Mouse (Mus musculus) layer of hippocampus, postnatal 25 days (tissue): ENCODE results near the gene Arnt2. TPM values are rescaled to one million over a fixed set of nuclear protein-coding genes. Genes with fewer than 3 reads are reported as not detected.

Experiments
- DNase-seq, 2 experiments: peaks; one replicate each; pipeline ENCODE4 v3.0.0; 2022; ENCODE audit warnings: mixed read lengths in 2 of 2, low spot score in 1 of 2; ENCODE audit errors: extremely low spot score in 1 of 2
- total RNA-seq, 2 experiments: library from RNA; stranded (reverse); gene quantifications; 2 replicates each; pipeline ENCODE4 v1.2.3; 2021

Arnt2 gene
- total RNA-seq, 2 experiments from 2014 or later: 157 to 163 TPM

DNA sequence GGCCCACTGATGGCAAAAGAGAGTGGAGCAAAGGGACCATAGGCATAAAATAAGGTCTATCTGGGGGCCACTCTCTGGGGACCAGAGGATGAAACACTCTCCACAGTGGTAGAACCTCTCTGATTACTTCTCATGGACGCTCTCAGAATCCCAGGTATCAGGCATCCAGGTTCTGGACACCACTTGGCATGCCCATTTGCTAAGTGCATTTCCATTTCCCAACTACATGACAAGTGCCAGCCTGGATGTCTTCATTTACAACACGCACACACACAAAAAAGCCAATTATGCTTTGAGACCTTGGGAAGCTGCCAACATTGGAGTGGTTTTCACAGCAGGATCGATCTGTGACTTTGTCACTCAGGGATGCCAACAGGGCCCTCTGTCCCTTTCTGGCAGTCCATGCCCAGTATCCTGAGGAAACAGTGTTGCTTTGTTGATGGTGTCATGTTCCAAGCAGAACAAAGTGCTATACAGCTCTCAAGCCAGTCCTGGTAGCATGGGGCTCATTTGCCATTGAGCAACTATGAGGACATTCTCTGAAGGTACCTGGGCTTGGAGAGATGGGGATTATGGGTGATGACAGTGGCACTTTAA, 102.5 kb downstream of the Arnt2 start:
- no peak for DNase-seq

DNA sequence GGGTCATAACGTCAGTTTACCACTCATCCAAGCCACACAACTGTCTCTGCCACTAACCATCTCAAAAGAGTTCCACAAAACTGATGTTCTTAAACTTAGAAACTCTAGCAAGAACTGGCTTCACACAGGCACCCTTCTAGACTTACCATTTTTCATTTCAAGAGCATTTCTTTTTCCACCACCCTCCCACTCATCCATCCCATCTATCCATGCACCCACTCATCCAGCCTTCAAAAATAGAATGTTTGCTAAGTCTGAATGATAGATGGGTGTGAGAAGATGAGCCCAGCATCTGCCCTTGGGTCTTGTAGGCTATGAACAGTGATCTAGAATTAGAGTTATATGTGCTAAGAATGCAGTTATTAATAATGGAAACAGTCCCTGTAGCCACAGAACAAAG, 109.7 kb downstream of the Arnt2 start:
- no peak for DNase-seq

DNA sequence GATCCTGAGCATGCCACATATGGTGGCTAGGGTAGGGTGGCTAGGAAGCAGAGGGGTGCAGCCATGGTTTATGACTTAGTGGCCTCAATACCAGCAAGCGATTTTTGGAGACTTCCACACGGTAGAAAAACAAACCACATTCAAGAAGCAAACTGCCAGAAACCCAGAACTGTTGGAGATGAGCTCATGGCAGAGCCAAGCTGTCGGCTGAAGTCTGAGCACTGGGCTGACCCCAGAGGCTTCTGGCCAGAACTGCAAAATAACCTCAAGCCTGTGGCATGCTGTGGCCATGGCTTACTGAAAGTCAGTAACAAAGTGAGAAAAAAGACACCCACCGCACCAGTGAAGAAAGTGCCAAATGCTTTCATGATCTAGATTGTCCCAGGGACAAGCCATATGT, 110.4 kb downstream of the Arnt2 start:
- DNase-seq: no peak

DNA sequence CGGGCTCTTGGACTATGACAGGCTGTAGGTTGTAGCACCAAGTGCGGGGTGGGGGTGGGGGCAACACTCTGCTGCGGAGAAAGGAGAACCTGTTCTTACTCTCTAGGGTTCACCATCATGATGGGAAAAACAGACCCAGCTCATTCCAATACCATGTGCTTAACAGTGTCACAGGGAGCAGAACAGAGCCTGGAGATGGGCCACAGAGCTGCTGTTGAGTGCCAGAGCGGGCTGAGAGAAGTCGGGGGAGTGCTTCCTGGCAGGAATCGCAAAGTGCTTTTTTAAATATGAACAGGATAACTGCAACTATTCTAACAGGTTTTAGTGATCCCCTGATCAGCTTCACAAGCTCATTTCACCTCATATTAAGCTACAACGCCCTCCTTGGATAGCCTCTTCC, 116.9 kb downstream of the Arnt2 start:
- DNase-seq: no peak

DNA sequence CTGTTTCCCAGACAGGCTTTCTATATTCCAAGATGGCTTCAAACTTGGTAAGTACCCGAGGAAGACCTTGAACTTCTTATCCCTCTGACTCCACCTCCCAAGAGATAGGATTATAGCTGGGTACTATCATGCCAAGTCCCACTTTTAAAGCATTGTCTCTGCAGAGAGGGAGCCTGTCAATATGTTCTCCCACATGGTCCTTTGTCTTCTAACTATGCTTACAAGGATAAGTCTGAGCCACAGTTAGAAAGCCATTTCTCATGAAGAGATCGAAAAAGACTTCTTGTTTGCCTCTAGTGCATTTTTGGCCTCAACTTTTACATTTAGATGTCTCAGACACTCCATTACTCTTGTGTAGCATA, 122.8 kb downstream of the Arnt2 start:
- DNase-seq: no peak

DNA sequence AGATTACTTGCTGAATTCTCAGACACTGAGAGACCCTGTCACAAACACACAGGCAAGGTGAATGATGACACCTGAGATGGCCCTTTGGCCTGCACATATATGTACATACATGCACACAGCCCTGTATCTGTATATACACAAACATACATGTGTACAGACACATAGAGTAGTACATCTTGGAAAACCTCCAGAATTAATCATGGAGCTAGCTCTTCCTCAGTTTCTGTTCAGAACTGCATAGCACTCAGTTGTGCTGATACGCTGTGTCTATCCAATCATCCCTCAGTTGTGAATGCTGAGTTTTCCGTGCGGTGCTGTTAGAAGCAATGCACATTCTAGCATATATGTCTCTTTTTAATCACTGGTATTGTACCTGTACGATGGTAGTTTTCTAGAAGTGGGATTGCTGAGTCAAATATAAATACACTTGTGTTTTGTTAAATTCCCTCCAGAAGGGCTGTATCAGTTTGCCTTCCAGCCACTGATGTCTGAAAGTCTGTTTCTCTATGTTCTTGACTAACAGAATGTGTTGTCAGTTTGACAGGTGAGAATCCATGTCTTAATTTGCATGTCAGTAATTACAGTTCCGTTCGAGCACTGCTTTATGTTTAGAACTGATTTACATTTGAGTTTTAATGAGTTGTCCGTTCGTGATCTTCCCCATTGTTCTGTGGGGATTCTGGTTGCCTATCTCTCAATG, 123.3 kb downstream of the Arnt2 start:
- DNase-seq: no peak

DNA sequence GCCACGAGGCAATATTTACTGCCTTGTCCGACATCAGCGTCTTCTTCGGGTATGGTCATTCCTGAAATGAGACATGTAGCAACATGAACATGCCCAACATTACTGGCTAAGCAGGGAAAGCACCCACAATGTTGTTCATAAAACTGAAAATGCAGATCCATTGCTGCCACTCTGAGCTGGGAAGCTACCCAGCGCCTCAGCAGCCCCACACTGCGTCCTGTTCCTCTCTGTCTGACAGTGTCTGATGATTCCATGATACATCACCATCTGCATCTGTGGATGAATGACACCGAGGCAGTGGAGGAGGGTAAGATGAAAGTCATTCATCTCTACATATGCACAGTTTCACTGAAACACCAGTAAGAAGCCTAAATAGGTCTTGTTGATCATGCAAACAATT, 124.2 kb downstream of the Arnt2 start:
- peak in 1 of 2 experiments; percentile 20 for DNase-seq

DNA sequence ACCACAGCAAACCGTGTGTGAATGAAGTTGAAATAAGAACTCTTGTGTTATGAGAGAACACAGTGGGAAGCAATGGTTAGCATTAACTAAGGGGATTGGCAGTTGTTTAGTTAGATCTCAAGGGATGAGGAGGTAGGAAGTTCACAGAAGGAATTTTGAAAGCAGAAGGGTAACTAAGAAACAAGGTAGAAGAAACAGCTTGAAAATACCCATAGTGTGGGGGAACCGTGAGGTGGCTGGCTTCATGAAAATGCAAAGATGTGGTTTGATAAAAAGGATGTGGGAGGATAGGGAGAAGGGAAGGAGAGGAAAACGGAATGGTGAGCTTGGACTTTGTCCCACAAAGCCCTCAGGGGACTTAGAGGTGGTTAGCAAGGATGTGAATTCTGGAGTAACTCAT, 125.0 kb downstream of the Arnt2 start:
- DNase-seq: no peak

DNA sequence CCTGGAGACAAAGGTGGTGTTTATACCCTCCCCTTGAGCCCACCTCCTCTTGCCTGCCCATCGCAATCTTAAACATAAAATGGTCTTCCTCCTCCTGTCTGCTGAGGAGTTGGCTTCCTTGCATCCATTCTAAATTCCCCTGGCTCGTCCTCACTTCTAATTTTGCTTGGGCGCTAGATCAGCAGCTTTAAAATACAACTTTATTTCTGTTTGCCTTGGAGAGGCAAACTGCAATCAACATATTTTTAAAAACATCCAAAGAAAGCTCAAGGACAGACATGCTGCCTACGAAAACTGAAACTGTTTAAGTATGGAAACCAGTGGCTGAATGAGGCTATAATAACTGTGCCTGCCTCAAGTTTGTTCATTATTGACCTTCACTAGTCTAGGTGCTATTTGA, 127.7 kb downstream of the Arnt2 start:
- no peak for DNase-seq

DNA sequence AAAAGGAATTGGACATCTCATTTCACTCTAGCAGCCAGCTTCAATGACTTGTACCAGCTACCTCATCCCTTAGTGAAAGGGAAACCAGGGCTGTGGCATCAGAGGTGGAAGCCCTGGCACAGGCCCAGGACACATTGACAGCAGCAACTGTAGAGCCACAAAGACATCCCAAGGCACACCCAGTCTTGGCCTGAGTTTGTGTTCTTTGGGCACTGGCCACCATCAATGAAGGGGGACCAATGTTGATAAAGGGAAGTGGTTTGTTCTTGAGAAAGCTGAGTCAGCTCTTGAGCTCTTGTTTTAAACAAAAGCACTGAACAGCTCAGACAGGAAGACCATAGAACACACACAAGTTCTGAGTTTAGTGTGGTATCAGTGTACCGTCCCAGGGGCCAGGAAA, 130.7 kb downstream of the Arnt2 start:
- no peak for DNase-seq

DNA sequence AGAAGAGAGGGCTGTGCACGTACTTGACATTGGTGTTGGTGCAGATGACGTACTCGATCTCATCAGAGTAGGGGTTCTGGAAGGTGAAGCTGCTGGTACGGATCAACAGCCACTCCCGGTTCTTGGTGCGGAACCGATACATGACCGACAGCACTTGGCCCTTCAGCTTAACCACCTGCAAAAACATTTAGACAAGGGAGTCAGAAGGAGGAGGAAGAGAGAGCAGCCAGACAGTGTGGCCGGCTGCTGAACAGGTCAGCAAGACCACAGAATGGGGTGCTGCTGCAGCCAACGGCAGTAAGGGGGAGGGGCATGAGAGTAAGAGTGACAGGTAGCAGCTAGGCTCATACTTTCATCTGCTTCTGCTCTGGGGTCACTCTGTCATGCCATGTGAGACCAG, 134.7 kb downstream of the Arnt2 start:
- DNase-seq: no peak

DNA sequence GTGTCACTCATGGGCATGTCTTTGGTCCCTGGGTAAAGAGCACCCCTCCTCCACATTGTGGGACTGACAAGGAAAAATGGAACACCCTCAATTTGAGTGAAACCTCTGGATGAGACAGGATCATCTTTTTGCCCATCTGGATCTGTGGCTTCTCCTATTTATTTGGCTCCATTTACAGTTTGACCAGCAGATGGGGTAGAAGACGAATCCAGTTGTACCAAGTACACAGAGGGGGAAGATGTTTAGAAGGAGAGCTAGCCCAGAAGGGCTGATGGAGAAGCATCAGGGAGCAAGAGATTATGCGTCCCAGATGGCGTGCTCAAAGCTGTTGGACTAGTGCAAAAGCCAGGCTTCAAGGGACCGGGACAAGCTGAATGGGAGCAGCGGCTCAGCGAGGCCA, 136.0 kb downstream of the Arnt2 start:
- DNase-seq: no peak

DNA sequence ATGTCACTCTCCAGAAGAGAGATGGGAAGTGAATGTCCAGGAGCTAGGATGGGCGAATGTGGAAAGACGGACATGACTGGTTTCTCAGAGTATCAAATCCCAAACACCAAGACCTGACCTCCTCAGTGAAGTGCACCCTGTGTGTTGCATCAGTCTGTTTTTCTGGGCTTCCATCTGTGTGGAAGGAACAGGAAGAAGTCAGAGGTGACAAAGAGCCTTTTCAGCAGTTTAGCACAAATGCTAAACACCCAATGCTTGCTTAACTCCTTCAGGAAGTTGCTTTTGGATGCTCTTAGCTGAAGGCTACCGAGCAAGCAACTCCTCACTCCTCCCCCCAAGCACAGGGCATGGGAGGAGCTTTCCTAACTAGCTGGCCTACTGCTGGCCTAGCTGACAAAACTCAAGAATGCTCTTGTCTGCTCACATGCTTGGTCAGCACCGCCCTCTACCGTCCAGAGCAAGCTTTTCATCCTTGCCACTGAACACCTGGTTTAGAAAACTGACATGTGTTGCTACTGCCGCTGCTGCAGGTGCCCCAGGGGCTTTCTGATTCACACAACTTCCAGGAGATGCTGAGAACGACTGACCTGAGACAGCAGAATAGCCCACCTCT, 137.7 kb downstream of the Arnt2 start:
- peak; percentile 54 to 69 for DNase-seq

DNA sequence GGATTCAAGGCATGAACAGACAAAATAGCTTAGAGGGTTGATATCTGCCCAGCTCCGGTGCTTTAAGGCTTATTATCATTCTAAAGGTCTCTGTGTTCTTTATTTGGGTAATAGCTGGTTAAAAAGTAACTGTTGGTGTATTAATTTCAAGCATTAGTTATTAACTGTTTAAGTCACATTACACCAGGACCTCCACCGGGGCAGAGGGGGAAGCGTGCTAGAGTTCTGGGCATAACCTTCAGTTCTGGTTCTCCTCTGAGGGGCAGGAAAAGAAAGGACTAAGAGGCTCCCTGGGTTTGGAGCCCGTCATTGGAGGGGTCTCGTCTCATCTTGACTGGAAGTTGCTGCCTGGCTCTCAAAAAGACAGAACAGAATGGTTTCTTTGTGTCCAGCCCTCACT, 138.5 kb downstream of the Arnt2 start:
- DNase-seq: no peak

DNA sequence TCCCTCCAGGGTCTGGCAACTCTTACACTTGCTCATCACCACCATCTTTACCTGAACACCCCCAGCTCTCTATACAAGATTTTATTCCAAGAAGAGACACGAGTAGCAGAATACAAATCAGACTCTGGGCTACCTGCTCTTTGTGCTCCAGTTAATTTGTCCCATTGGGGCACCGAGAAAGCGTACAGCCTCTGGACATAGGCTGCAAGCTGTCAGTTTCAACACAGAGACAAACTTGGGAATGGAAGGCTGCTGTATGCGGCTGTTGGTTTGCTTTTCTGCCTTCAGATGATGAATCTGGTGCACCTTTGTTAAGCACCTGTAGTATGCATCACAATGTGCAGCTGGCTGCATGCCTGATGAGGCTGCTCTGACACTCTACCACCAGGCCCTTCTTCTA, 146.5 kb downstream of the Arnt2 start:
- DNase-seq: no peak

DNA sequence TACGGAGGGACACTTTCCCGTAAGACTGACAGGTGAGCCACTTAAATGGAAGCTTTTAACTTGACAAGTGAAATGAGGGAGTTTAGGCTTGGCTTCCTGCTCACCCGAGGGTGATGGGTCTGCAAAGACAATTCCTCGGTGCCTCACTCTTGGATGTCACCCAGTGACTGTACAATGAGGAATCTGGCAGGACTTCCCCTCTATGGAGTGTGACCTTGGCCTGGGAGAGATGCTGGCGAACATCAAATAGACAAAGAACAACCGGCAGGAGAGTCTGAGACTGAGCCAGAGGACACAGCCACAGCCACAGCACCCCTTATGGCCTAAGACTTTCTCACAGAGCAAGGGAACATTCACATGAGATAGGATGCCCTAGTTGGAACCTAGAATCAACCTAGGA, 148.6 kb downstream of the Arnt2 start:
- DNase-seq: no peak

DNA sequence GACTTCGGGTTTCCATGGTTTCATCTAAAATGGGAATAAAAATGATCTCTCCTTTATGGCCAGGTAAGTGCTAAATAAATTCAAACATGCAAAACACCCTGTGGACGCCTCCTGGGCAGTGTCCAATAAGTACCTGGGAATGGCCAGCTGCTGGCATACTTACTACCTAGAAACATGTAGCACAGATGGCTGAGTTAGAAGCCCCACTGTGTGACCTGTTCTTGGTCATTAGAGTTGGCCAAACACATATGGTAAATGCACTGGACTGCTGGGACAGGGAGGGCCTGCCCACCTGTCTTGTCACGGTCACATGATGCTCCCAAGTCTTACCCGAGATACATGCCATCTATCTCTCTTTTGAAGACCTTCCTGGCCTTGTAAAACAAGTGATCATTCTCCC, 149.6 kb downstream of the Arnt2 start:
- no peak for DNase-seq

DNA sequence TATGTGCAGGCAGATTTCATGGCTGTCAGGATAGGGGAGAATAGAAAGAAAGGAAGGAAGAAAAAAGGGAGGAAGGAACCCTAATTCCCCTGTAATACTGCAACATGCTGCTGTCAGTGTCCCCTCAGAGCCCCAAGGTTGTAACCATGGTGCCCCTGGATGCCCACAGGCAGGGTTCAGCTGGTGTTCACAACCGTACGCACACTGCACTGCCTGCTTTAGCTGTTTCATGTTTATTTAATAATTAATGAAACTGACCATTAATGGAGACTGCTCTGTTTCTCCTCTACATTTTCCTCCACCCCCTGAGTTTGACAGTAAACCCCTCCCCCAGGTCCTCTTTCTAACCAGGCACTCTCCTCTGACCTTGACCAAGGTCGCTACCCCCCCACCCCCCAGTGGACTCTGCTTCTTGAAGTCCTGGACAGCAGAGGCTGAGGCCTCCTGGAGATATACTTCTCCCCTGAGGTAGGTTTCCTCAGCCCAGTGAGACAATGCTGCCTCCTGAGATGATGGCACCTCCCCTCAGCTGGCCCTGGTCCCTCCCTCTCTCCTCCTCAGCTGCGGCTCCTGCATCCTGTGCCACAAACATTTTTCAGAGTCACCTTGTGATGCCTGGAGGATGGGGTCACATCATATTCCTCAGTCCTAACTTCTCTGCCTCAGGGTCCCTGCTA, 150.5 kb downstream of the Arnt2 start:
- no peak for DNase-seq

DNA sequence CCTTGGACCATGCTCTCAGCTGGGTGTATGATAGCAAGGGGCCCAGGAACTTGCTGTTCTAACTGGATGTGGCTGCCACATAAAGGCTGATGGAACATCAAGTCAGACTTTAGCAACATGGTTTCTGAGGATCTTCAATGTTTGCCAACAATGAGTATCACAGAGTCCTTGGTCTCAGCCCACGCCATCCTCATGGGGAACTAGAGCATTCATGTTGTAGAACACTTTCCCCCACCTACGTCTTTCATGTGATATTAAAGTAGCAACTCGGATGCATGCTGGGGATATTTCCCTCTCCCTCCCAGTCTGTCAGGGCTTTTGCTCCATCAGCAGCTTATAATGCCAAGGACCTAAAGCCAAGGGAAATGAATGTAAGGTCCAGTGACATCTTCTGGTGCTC, 153.3 kb downstream of the Arnt2 start:
- DNase-seq: no peak

DNA sequence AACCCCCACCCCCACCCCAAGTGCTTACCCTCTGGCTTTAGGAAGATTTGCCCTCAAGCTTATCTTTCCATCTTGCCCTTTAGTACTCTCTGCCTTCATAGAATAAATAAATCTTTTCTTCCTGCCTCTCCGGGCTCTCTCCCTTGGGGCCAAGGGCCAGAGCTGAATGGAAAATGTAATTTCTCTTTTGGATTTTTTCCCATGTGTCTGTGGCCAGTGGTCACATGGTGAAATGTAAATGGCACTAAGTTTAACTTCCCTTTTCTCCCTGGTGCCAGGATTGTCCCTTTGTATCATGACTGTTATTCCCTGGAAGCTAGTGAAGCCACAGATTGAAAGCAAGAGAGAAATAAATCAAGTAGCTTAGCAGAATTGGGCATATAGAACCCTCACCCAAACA, 153.7 kb downstream of the Arnt2 start:
- no peak for DNase-seq

DNA sequence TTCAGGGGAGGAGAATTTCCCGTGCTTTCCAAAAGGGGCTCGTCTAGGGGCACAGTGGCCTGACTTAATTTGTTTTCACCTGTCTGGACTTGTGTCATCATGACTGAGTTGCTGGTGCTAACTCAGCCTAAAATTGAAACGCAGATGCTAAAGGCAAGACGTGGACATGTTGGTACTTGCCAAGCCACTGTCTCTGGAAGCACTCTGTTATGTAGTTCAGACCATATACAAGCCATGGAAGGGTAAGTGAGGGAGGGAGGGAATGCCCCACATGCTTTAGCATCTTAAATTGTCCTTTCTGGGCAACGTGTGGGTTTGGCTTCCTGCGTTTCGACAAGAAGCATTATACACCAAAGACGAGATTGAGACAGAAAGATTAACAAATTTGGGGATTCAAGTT, 155.1 kb downstream of the Arnt2 start:
- no peak for DNase-seq

DNA sequence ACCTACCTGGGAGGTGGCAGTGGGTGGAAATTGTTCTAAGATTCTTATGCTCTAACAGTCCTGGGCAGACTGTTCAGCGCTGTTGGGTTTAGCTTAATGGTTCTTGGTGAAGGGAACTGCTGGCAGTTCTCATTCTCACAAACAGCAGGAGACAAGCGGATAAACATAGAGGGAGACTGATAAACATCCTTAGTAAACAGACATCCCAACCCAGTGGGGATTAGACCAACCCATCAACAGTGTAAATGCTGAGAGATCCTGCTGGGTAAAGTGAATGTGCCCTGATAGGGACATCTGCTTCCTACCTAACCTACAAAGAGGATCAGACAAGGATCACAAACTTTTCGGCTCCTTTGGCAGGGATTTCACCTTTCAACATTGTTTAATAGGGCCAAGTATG, 155.7 kb downstream of the Arnt2 start:
- no peak for DNase-seq
